In the genomic region with DNA sequence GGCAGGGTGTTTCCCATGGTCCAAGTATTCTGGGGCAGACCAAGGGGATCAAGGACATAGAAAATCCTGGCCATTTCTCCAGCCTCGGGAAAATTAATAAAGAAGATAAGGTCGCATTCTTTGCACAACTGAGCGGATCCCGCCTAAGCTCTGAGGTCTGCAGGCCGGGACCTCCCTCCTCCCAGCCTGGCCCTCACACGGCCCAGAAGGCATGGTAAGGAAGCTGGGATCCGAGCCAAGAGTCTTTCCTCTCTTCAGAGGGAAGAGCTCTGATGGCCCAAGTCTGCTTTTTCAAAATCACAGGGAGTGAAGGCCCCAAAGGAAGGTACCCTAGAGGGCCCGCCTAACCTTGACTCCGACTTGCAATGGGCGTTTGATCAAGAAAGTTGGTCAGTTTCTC, we compare ENCODE assay signal across 8 mouse cellular contexts.
DNase-seq lines count a peak whose midpoint lies in the region; ATAC-seq and TF ChIP-seq lines count a peak whose summit lies in the region.

No protein-coding gene starts in this region.

- H3K4me1 ChIP-seq in spleen, adult 2 months (ENCODE audit: control insufficient read depth, insufficient read depth, insufficient read length): peaks cover 2% of the 10 kb centered on the region; the same call in 1 of the 2 replicates
- peaks cover 19% of the 10 kb centered on the region for H3K4me1 ChIP-seq in heart, embryonic 12.5 days (replicated peaks)
- H3K4me1 ChIP-seq in kidney, embryonic 15.5 days: peaks cover 25% of the 10 kb centered on the region
- H3K4me1 ChIP-seq in midbrain, embryonic 10.5 days: peaks cover 24% of the 10 kb centered on the region

- WGBS in spleen, adult 2 months: 68% methylated on average over 10 of the region's 10 CpGs
- WGBS in heart, embryonic 12.5 days: 30% methylated on average over 10 of the region's 10 CpGs
- 32% methylated on average over 10 of the region's 10 CpGs for WGBS in kidney, embryonic 15.5 days
- 53% methylated on average over 10 of the region's 10 CpGs for WGBS in midbrain, embryonic 10.5 days

- H3K9ac ChIP-seq in heart, embryonic 12.5 days: no peak overlapping the region
- no peak overlapping the region for H3K9ac ChIP-seq in kidney, embryonic 15.5 days

- no peak for DNase-seq in spleen, adult 2 months (ENCODE audit: low read depth in 1 of 2, low spot score in 2 of 2)
- DNase-seq in spleen, postnatal 4 days (ENCODE audit: low spot score in 2 of 2): no peak
- DNase-seq in midbrain, embryonic 10.5 days (ENCODE audit: low spot score): no peak
- DNase-seq in layer of hippocampus, postnatal 10 days (ENCODE audit: low spot score in 2 of 2): no peak
- no peak for DNase-seq in left cerebral cortex, postnatal 14 days (ENCODE audit: low spot score in 2 of 2)
- no peak for DNase-seq in thymus, postnatal 0 days (ENCODE audit: low spot score)

- TF ChIP-seq POLR2A in spleen, adult 2 months (IDR thresholded peaks at IDR 0.05; ENCODE audit: low read depth, low read length): no peak

- H3K27ac ChIP-seq in spleen, adult 2 months (ENCODE audit: insufficient read depth, low read length): peak overlapping the region; percentile 25; the same call in 1 of the 2 replicates
- peak overlapping the region; percentile 35; the same call in 1 of the 2 replicates for H3K27ac ChIP-seq in heart, embryonic 12.5 days (ENCODE audit: poor library complexity, severe bottlenecking)
- peak overlapping the region; percentile 94 for H3K27ac ChIP-seq in kidney, embryonic 15.5 days
- H3K27ac ChIP-seq in midbrain, embryonic 10.5 days (replicated peaks): peak overlapping the region; percentile 91

- no peak for TF ChIP-seq CTCF in spleen, adult 2 months (IDR thresholded peaks at IDR 0.05; ENCODE audit: extremely low read depth, insufficient read depth, insufficient read length, insufficient replicate concordance)

- H3K27me3 ChIP-seq in spleen, adult 2 months (ENCODE audit: control insufficient read depth, insufficient read depth, low read length): no peaks in the 10 kb centered on the region
- 0 out of 2 replicates have a peak, but pooled peaks cover 4% of the 10 kb centered on the region for H3K27me3 ChIP-seq in heart, embryonic 12.5 days (replicated peaks)
- H3K27me3 ChIP-seq in kidney, embryonic 15.5 days: no peaks in the 10 kb centered on the region
- no peaks in the 10 kb centered on the region for H3K27me3 ChIP-seq in midbrain, embryonic 10.5 days (ENCODE audit: low read depth, poor library complexity, severe bottlenecking)

- H3K9me3 ChIP-seq in heart, embryonic 12.5 days (replicated peaks): peaks cover 3% of the 10 kb centered on the region
- no peaks in the 10 kb centered on the region for H3K9me3 ChIP-seq in kidney, embryonic 15.5 days (replicated peaks)
- H3K9me3 ChIP-seq in midbrain, embryonic 10.5 days (replicated peaks): no peaks in the 10 kb centered on the region

- H3K4me2 ChIP-seq in heart, embryonic 12.5 days: peak overlapping the region; percentile 72
- peak overlapping the region; percentile 72 for H3K4me2 ChIP-seq in kidney, embryonic 15.5 days

- intact Hi-C loops in left cerebral cortex, postnatal 14 days (cut with DNase I): no loop called here

- no peaks in the 10 kb centered on the region for H3K36me3 ChIP-seq in spleen, adult 2 months (ENCODE audit: control insufficient read depth, insufficient read depth, low read length)
- no peaks in the 10 kb centered on the region for H3K36me3 ChIP-seq in heart, embryonic 12.5 days
- H3K36me3 ChIP-seq in kidney, embryonic 15.5 days: no peaks in the 10 kb centered on the region
- H3K36me3 ChIP-seq in midbrain, embryonic 10.5 days: no peaks in the 10 kb centered on the region

- H3K4me3 ChIP-seq in spleen, adult 2 months (ENCODE audit: extremely low read depth, insufficient read depth, insufficient read length): no peak overlapping the region
- peak overlapping the region; percentile 38; the same call in 1 of the 2 replicates for H3K4me3 ChIP-seq in heart, embryonic 12.5 days
- peak overlapping the region; percentile 38; the same call in 1 of the 2 replicates for H3K4me3 ChIP-seq in kidney, embryonic 15.5 days (replicated peaks)
- H3K4me3 ChIP-seq in midbrain, embryonic 10.5 days: peak overlapping the region; percentile 50

- peak; percentile 81 for ATAC-seq in heart, embryonic 12.5 days (ENCODE audit: insufficient number of reproducible peaks, low FRiP score)
- ATAC-seq in kidney, embryonic 15.5 days (replicated peaks; ENCODE audit: low FRiP score): peak; percentile 71

Comparison
In these comparisons a context has a peak if more than half of its experiments do, and no peak if none do; other contexts are left out.
1. H3K27ac ChIP-seq: peak in every context shown above with its lines; median percentile 94 in kidney, embryonic 15.5 days; 91 in midbrain, embryonic 10.5 days; 35 in heart, embryonic 12.5 days; 25 in spleen, adult 2 months.